In genomic region chr5:104988000-104988399, GRCm38 (mm10) we compare ENCODE assay signal across 13 mouse cellular contexts. TPM values are rescaled to one million over a fixed set of nuclear protein-coding genes. Genes with fewer than 3 reads are reported as not detected.
DNase-seq lines count a peak whose midpoint lies in the region; TF ChIP-seq lines count a peak whose summit lies in the region.
"Had no signal": no experiment of that assay in that cellular context is flagged by ENCODE, and none has a peak within 500 bp of the region (broad histone marks: within the 10 kb centered on the region; RNA-seq: fewer than 3 reads in every experiment).

No protein-coding gene starts in this region.

- H3K9me3 ChIP-seq in forebrain, embryonic 10.5 days: peaks cover 6% of the 10 kb centered on the region; the same call in 1 of the 2 replicates
- H3K9me3 ChIP-seq: embryonic facial prominence, embryonic 15.5 days had no signal

- no peak for TF ChIP-seq POLR2A in lung, adult 2 months (IDR thresholded peaks at IDR 0.05; ENCODE audit: borderline replicate concordance, extremely low read depth, low read depth, low read length)

- H3K36me3 ChIP-seq in forebrain, embryonic 10.5 days (replicated peaks): no peaks in the 10 kb centered on the region
- H3K36me3 ChIP-seq: embryonic facial prominence, embryonic 15.5 days had no signal

- H3K4me1 ChIP-seq in lung, adult 2 months (ENCODE audit: control insufficient read depth, insufficient read depth, low read length): peaks cover 9% of the 10 kb centered on the region
- no peaks in the 10 kb centered on the region for H3K4me1 ChIP-seq in forebrain, embryonic 10.5 days
- H3K4me1 ChIP-seq: embryonic facial prominence, embryonic 15.5 days had no signal

- H3K27ac ChIP-seq in forebrain, embryonic 10.5 days: no peak overlapping the region
- H3K27ac ChIP-seq: embryonic facial prominence, embryonic 15.5 days had no signal

- no peak for TF ChIP-seq CTCF in lung, adult 2 months (IDR thresholded peaks at IDR 0.05; ENCODE audit: insufficient read depth, low read length)

- H3K27me3 ChIP-seq in forebrain, embryonic 10.5 days (ENCODE audit: poor library complexity, severe bottlenecking): no peaks in the 10 kb centered on the region
- H3K27me3 ChIP-seq: embryonic facial prominence, embryonic 15.5 days had no signal

- WGBS in lung, adult 2 months: 45% methylated on average over 2 of the region's 2 CpGs
- 56% methylated on average over 2 of the region's 2 CpGs for WGBS in forebrain, embryonic 10.5 days

- DNase-seq in gastrocnemius, postnatal 10 days: peak; percentile 6
- DNase-seq in gastrocnemius, adult 8-10 months (ENCODE audit: low spot score in 2 of 2): no peak
- peak; percentile 10 for DNase-seq in urinary bladder, postnatal 14 days (ENCODE audit: low spot score)
- DNase-seq in urinary bladder, adult 2 months (ENCODE audit: low spot score): no peak
- DNase-seq in lung, adult 2 months: peak; percentile 6
- DNase-seq in forebrain, embryonic 10.5 days (ENCODE audit: extremely low spot score, low spot score): no peak
- no peak for DNase-seq in T-cell, adult 2 months (ENCODE audit: low spot score)
- DNase-seq in testis, postnatal 10 days (ENCODE audit: low spot score): no peak
- DNase-seq: B cell, adult 2 months; cerebellum, postnatal 36 days; lung, embryonic 14.5 days had no signal

- no peak overlapping the region for H3K4me3 ChIP-seq in lung, adult 2 months (replicated peaks; ENCODE audit: extremely low read depth, low read depth, low read length)
- H3K4me3 ChIP-seq in forebrain, embryonic 10.5 days: no peak overlapping the region
- H3K4me3 ChIP-seq: embryonic facial prominence, embryonic 15.5 days had no signal

RNA-seq across cellular contexts. Expression of gene Abcg3, which starts 5.5 kb away (rescaled TPM):
- total RNA-seq in gastrocnemius, postnatal 10 days (2021): under 1 TPM; 0.19 to 0.27 TPM
- total RNA-seq in gastrocnemius, adult 8-10 months (2022): under 1 TPM in 3 of 4 experiments, not detected in 1; 0.10 to 0.19 (median 0.11) TPM
- polyA plus RNA-seq in urinary bladder, adult 2 months (2012; rRNA removed): 1.8 and 2.1 TPM in 2 replicates
- polyA plus RNA-seq in lung, adult 2 months (2012; rRNA removed): 1.4 and 2.2 TPM in 2 replicates
- 0.20 and 0.31 TPM in 2 replicates for polyA plus RNA-seq in forebrain, embryonic 10.5 days (2016; fragmentation: Nextera tagmentation; extraction: Ambion mirVana)
- total RNA-seq: MEL had no signal

Comparison
In these comparisons a context has a peak if more than half of its experiments do, and no peak if none do; other contexts are left out.
1. DNase-seq: peak in gastrocnemius, postnatal 10 days (single experiment), urinary bladder, postnatal 14 days (single experiment) and lung, adult 2 months (single experiment); none in gastrocnemius, adult 8-10 months (0 of 2), urinary bladder, adult 2 months (single experiment), forebrain, embryonic 10.5 days (single experiment), T-cell, adult 2 months (single experiment) and testis, postnatal 10 days (single experiment).